Mouse (Mus musculus) effector memory CD4-positive, alpha-beta T cell, adult 7 months (primary cell): ENCODE results near the gene Taar7a. TPM values are rescaled to one million over a fixed set of nuclear protein-coding genes. Genes with fewer than 3 reads are reported as not detected.

Experiments
- polyA plus RNA-seq: library from polyadenylated mRNA; unstranded; fragments of 100-300 nt; shearing (Covaris generic); gene quantifications from one replicate; pipeline ENCODE4 v1.2.1, GENCODE M21; 2017

Taar7a gene
- not detected for polyA plus RNA-seq

DNA sequence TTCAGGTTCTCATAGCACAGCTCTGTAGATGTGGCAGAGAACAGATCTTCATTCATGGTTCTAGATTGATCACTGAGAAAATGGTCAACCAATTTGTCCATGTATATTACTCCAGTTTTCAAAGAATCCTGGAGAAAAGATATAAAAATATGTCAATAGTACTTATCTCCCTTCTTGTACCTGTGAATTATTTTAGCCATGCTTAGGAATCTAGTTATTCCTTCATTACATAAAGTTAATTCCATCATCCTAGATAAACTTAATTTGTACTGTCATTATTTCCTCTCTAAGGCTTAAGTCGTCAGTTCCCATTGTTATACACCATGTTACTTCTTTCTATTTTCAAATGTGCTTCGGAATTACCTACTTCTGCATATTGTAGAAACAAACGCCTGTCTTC lies at the start of gene Taar7a:
Gene Taar7a, minus strand, starts transcription at position 101 of the 400 bp plus-strand sequence.

DNA sequence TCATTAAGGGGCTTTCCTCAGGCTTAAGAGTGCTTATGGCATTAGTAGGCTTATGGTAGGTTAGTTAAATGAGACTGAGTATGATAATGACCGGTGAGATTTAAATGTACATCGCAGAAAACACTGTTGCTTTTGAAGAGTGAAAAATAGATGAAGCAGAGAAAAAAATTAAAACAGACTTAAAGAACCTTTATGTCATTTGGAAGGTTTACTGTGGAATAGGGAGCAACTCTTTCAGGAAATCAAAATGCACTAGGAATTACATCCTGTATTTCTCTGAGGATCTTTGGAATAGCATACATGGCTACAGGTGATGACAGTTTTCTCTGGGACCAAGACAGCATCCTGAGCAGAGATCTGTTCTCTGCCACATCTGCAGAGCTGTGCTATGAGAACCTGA lies 44.0 kb upstream of the Taar7a start, which contains the start of gene Taar7e:
Gene Taar7e, plus strand, starts transcription at position 301 of the 400 bp plus-strand sequence.

GRCm38 (mm10) chr10:24026922-24027321 lies 33.6 kb upstream of the Taar7a start, which contains the start of gene Taar7d:
Gene Taar7d, plus strand, starts transcription at chr10:24027222.

DNA sequence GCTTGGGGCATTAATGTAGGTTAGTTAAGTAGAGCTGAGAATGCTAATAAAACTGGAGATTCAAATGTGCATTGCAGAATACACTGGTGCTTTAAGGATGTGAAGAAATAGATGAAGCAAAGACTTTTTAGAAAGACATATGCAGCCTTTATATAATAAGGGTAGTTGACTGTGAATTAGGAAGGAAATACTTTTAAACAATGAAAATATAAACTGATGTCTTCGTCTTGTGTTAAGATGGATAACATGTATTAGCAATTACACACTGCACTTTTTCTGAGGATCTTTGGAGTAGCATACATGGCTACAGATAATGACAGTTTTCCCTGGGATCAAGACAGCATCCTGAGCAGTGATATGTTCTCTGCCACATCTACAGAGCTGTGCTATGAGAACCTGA lies 6.4 kb upstream of the Taar7a start, which contains the start of gene Taar7b:
Gene Taar7b, plus strand, starts transcription at position 301 of the 400 bp plus-strand sequence.

DNA sequence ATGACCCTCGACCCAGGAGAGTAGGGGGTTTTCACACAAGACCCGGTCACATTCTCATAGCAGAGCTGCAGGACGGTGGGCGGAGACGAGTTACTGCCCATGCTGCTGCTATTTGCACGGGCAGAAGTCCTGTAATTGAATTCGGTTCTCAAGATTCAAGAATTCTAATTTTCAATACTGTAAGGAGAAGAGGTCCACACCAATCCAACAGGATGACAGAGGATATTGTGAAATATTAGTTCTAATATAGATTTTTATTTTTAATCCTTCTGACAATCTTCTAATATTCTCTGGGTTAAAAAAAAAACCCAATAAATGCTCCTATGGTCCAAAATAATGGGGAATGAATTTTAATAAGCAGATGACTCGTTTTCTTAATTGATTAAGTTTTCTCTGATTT lies 7.7 kb downstream of the Taar7a start, which contains the start of gene Taar6:
Gene Taar6, minus strand, starts transcription at position 101 of the 400 bp plus-strand sequence.

DNA sequence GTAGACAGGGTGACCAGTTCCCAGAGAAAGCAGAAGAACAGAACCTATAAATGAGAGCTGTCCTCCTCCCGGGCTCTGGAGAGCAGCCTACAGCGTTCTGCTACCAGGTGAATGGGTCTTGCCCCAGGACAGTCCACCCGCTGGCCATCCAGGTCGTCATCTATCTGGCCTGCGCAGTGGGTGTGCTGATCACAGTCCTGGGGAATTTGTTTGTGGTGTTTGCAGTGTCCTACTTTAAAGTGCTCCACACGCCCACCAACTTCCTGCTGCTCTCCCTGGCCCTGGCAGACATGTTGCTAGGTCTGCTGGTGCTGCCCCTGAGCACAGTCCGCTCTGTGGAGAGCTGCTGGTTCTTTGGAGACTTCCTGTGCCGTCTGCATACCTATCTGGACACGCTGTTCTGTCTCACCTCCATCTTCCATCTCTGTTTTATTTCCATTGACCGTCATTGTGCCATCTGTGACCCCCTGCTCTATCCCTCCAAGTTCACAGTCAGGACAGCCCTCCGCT lies 22.6 kb downstream of the Taar7a start, which contains the start of gene Taar5:
Gene Taar5, plus strand, starts transcription at position 51 of the 510 bp plus-strand sequence.

GRCm38 (mm10) chr10:23960444-23960915 lies 32.8 kb downstream of the Taar7a start, which contains the start of gene Taar4:
Gene Taar4, plus strand, starts transcription at chr10:23960494.

GRCm38 (mm10) chr10:23949508-23950005 lies 43.7 kb downstream of the Taar7a start, which contains the start of gene Taar3:
Gene Taar3, plus strand, starts transcription at chr10:23949558.

Other genes starting within 250 kb of the Taar7a start
- 50.4 TPM for gene Rps12, start 206.2 kb downstream of the Taar7a start, polyA plus RNA-seq
- not detected for gene Slc18b1, start 196.5 kb downstream of the Taar7a start, polyA plus RNA-seq
- 0.28 TPM for gene Vnn3, start 142.0 kb downstream of the Taar7a start, polyA plus RNA-seq
- gene Vnn1, start 98.8 kb downstream of the Taar7a start, polyA plus RNA-seq, result not detected
- gene Taar1, start 73.1 kb downstream of the Taar7a start, polyA plus RNA-seq, result not detected
- gene Taar2, start 54.9 kb downstream of the Taar7a start, polyA plus RNA-seq, result not detected
- not detected for gene Taar3, start 43.9 kb downstream of the Taar7a start, polyA plus RNA-seq
- not detected for gene Taar4, start 33.0 kb downstream of the Taar7a start, polyA plus RNA-seq
- not detected for gene Taar5, start 22.8 kb downstream of the Taar7a start, polyA plus RNA-seq
- gene Taar6, start 7.8 kb downstream of the Taar7a start, polyA plus RNA-seq, result not detected
- gene Taar7b, start 6.5 kb upstream of the Taar7a start, polyA plus RNA-seq, result not detected
- gene Taar7d, start 33.7 kb upstream of the Taar7a start, polyA plus RNA-seq, result not detected
- not detected for gene Taar7e, start 44.1 kb upstream of the Taar7a start, polyA plus RNA-seq
- gene Taar7f, start 56.0 kb upstream of the Taar7a start, polyA plus RNA-seq, result not detected
- gene Taar8a, start 83.0 kb upstream of the Taar7a start, polyA plus RNA-seq, result 0.38 TPM
- gene Taar8b, start 98.8 kb upstream of the Taar7a start, polyA plus RNA-seq, result not detected
- not detected for gene Taar8c, start 108.4 kb upstream of the Taar7a start, polyA plus RNA-seq
- gene Taar9, start 116.1 kb upstream of the Taar7a start, polyA plus RNA-seq, result not detected
- gene Stx7, start 155.8 kb upstream of the Taar7a start, polyA plus RNA-seq, result 19.9 TPM
- gene Moxd1, start 230.0 kb upstream of the Taar7a start, polyA plus RNA-seq, result not detected